Mouse (Mus musculus): ENCODE data around the gene Ankrd13b. TPM values are rescaled to one million over a fixed set of nuclear protein-coding genes. Genes with fewer than 3 reads are reported as not detected.

Ankrd13b gene
- polyA plus RNA-seq, 1 experiment from 2014 or later = 50.7 TPM

GRCm38 (mm10) chr11:77505291-77505980, 16.0 kb upstream of the Ankrd13b start:
- Histone ChIP-seq H3K9me3 (no peaks in the 10 kb centered on the region), H3K27ac (replicated peaks) (no peak overlapping the region), H3K4me2 (no peak overlapping the region)

GRCm38 (mm10) chr11:77504377-77504776, 14.9 kb upstream of the Ankrd13b start:
- peaks cover 66% of the 10 kb centered on the region for H3K36me3 ChIP-seq
- WGBS = 96% methylated on average over 19 of the region's 19 CpGs

More at GRCm38 (mm10) chr11:77505291-77505980, 16.0 kb upstream of the Ankrd13b start:
- Histone ChIP-seq H3K4me3 (no peak overlapping the region), H3K36me3 (peaks cover 56% of the 10 kb centered on the region), H3K27me3 (no peaks in the 10 kb centered on the region), H3K4me1 (replicated peaks) (peaks cover 17% of the 10 kb centered on the region), H3K9ac (no peak overlapping the region)
- WGBS = 91% methylated on average over 22 of the region's 22 CpGs
- ATAC-seq (ENCODE audit: low FRiP score, low read depth) = no peak

GRCm38 (mm10) chr11:77503511-77503910, 14.0 kb upstream of the Ankrd13b start:
- no peak overlapping the region for H3K4me2 ChIP-seq
- no peak overlapping the region for H3K27ac ChIP-seq (replicated peaks)
- H3K9ac ChIP-seq = no peak overlapping the region
- no peaks in the 10 kb centered on the region for H3K9me3 ChIP-seq
- H3K4me1 ChIP-seq (replicated peaks) = peaks cover 23% of the 10 kb centered on the region
- no peak for ATAC-seq (ENCODE audit: low FRiP score, low read depth)
- WGBS = 60% methylated on average over 3 of the region's 3 CpGs
- no peak overlapping the region for H3K4me3 ChIP-seq
- no peaks in the 10 kb centered on the region for H3K27me3 ChIP-seq
- H3K36me3 ChIP-seq = peaks cover 68% of the 10 kb centered on the region

More at GRCm38 (mm10) chr11:77504377-77504776, 14.9 kb upstream of the Ankrd13b start:
- no peak for ATAC-seq (ENCODE audit: low FRiP score, low read depth)
- Histone ChIP-seq H3K4me3 (no peak overlapping the region), H3K27me3 (no peaks in the 10 kb centered on the region), H3K4me2 (no peak overlapping the region), H3K9ac (no peak overlapping the region), H3K9me3 (no peaks in the 10 kb centered on the region), H3K4me1 (replicated peaks) (peaks cover 20% of the 10 kb centered on the region), H3K27ac (replicated peaks) (no peak overlapping the region)

- Histone ChIP-seq H3K4me3 (no peak overlapping the region), H3K27ac (replicated peaks) (no peak overlapping the region), H3K9ac (no peak overlapping the region), H3K27me3 (no peaks in the 10 kb centered on the region), H3K4me2 (no peak overlapping the region), H3K36me3 (peaks cover 68% of the 10 kb centered on the region), H3K4me1 (replicated peaks) (peaks cover 25% of the 10 kb centered on the region), H3K9me3 (no peaks in the 10 kb centered on the region)
- ATAC-seq (ENCODE audit: low FRiP score, low read depth) = no peak
- 84% methylated on average over 6 of the region's 6 CpGs for WGBS
These were observed 13.0 kb upstream of the Ankrd13b start for GRCm38 (mm10) chr11:77502481-77502880.

- H3K36me3 ChIP-seq = peaks cover 64% of the 10 kb centered on the region
These were observed 12.5 kb upstream of the Ankrd13b start for GRCm38 (mm10) chr11:77501971-77502370.

GRCm38 (mm10) chr11:77501392-77501791, 11.9 kb upstream of the Ankrd13b start:
- no peaks in the 10 kb centered on the region for H3K27me3 ChIP-seq
- H3K9ac ChIP-seq = no peak overlapping the region
- H3K9me3 ChIP-seq = no peaks in the 10 kb centered on the region
- no peak overlapping the region for H3K4me3 ChIP-seq
- WGBS = 20% methylated on average over 5 of the region's 5 CpGs
- H3K4me2 ChIP-seq = no peak overlapping the region
- ATAC-seq (ENCODE audit: low FRiP score, low read depth) = no peak
- peaks cover 33% of the 10 kb centered on the region for H3K4me1 ChIP-seq (replicated peaks)
- peaks cover 58% of the 10 kb centered on the region for H3K36me3 ChIP-seq
- no peak overlapping the region for H3K27ac ChIP-seq (replicated peaks)

More at GRCm38 (mm10) chr11:77501971-77502370, 12.5 kb upstream of the Ankrd13b start:
- no peak overlapping the region for H3K4me3 ChIP-seq
- H3K9me3 ChIP-seq = no peaks in the 10 kb centered on the region
- H3K9ac ChIP-seq = no peak overlapping the region
- H3K4me1 ChIP-seq (replicated peaks) = peaks cover 30% of the 10 kb centered on the region
- H3K27me3 ChIP-seq = no peaks in the 10 kb centered on the region
- H3K27ac ChIP-seq (replicated peaks) = no peak overlapping the region
- ATAC-seq (ENCODE audit: low FRiP score, low read depth) = no peak
- WGBS = 95% methylated on average over 4 of the region's 4 CpGs
- H3K4me2 ChIP-seq = no peak overlapping the region

GRCm38 (mm10) chr11:77500361-77501325, 11.2 kb upstream of the Ankrd13b start:
- Histone ChIP-seq H3K27ac (replicated peaks) (no peak overlapping the region), H3K4me2 (no peak overlapping the region), H3K36me3 (peaks cover 50% of the 10 kb centered on the region), H3K4me3 (no peak overlapping the region), H3K9me3 (no peaks in the 10 kb centered on the region), H3K27me3 (no peaks in the 10 kb centered on the region), H3K9ac (no peak overlapping the region), H3K4me1 (replicated peaks) (peaks cover 37% of the 10 kb centered on the region)
- WGBS = 66% methylated on average over 17 of the region's 17 CpGs
- no peak for ATAC-seq (ENCODE audit: low FRiP score, low read depth)

GRCm38 (mm10) chr11:77499354-77499753, 9.9 kb upstream of the Ankrd13b start:
- no peak overlapping the region for H3K4me3 ChIP-seq
- no peaks in the 10 kb centered on the region for H3K9me3 ChIP-seq
- no peak overlapping the region for H3K27ac ChIP-seq (replicated peaks)
- H3K27me3 ChIP-seq = no peaks in the 10 kb centered on the region
- 79% methylated on average over 7 of the region's 7 CpGs for WGBS
- H3K9ac ChIP-seq = no peak overlapping the region
- peaks cover 50% of the 10 kb centered on the region for H3K4me1 ChIP-seq (replicated peaks)
- ATAC-seq (ENCODE audit: low FRiP score, low read depth) = no peak
- H3K4me2 ChIP-seq = no peak overlapping the region
- H3K36me3 ChIP-seq = peaks cover 37% of the 10 kb centered on the region

GRCm38 (mm10) chr11:77498261-77499139, 9.0 kb upstream of the Ankrd13b start:
- Histone ChIP-seq H3K4me2 (no peak overlapping the region), H3K9me3 (no peaks in the 10 kb centered on the region), H3K27ac (replicated peaks) (peak overlapping the region; percentile 54; the same call in 1 of the 2 replicates), H3K36me3 (peaks cover 30% of the 10 kb centered on the region), H3K27me3 (no peaks in the 10 kb centered on the region), H3K4me1 (replicated peaks) (peaks cover 55% of the 10 kb centered on the region), H3K9ac (no peak overlapping the region), H3K4me3 (no peak overlapping the region)
- ATAC-seq (ENCODE audit: low FRiP score, low read depth) = no peak
- WGBS = 66% methylated on average over 12 of the region's 12 CpGs

GRCm38 (mm10) chr11:77497851-77498250, 8.4 kb upstream of the Ankrd13b start:
- WGBS = 26% methylated on average over 4 of the region's 4 CpGs
- Histone ChIP-seq H3K9me3 (no peaks in the 10 kb centered on the region), H3K4me1 (replicated peaks) (peaks cover 56% of the 10 kb centered on the region), H3K9ac (no peak overlapping the region), H3K4me3 (no peak overlapping the region), H3K4me2 (no peak overlapping the region), H3K27ac (replicated peaks) (peak overlapping the region; percentile 54; the same call in 1 of the 2 replicates), H3K27me3 (no peaks in the 10 kb centered on the region), H3K36me3 (peaks cover 23% of the 10 kb centered on the region)
- no peak for ATAC-seq (ENCODE audit: low FRiP score, low read depth)

- H3K27ac ChIP-seq (replicated peaks) = no peak overlapping the region; the same call in 1 of the 2 replicates
- 23% methylated on average over 6 of the region's 6 CpGs for WGBS
These were observed 7.9 kb upstream of the Ankrd13b start for GRCm38 (mm10) chr11:77497341-77497756.

More at GRCm38 (mm10) chr11:77497341-77497756, 7.9 kb upstream of the Ankrd13b start:
- H3K4me1 ChIP-seq (replicated peaks) = peaks cover 61% of the 10 kb centered on the region
- H3K36me3 ChIP-seq = peaks cover 21% of the 10 kb centered on the region; the same call in 1 of the 2 replicates
- H3K4me3 ChIP-seq = no peak overlapping the region
- no peaks in the 10 kb centered on the region for H3K9me3 ChIP-seq
- H3K27me3 ChIP-seq = no peaks in the 10 kb centered on the region
- no peak overlapping the region for H3K9ac ChIP-seq
- H3K4me2 ChIP-seq = no peak overlapping the region
- ATAC-seq (ENCODE audit: low FRiP score, low read depth) = no peak

Measured in hindbrain, embryonic 15.5 days (tissue).